ENCODE assay signal across 8 mouse cellular contexts in the genomic region with DNA sequence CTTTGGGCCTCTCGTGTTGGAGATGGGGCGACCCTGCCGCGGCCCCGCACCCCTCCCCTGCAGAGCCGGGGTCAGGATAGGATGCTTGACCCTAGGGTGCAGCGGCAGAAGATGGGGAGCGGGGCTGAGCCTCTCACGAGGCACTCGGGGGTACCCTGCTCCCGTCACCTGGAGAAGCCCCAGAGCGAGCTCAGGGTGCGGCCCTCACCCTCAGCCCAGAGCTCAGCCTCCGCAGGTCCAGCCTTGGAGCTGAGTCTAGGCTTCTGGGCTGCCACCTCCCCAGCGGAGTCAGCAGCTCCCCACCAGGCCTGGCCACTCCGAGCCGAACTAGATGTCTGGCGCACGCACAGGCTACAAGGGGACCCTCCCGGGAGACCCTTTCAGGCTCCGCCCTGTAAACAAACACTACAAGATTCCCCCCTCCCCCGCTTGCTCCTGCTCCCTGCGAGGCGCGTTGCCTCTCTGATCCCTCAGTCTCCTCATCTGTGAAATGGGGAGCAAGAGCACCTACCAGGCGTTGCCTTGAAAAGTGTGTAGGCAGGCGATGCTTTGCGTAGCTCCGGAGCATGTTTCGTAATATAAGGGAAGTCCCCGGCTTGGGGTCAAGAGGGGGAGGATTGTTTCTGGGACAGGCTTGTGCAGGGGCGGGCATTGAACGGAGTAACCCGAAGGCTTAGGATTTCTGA. TPM values are rescaled to one million over a fixed set of nuclear protein-coding genes. Genes with fewer than 3 reads are reported as not detected.
DNase-seq lines count a peak whose midpoint lies in the region; ATAC-seq lines count a peak whose summit lies in the region.

No protein-coding gene starts in this region.

- peak overlapping the region; percentile 79 for H3K9ac ChIP-seq in forebrain, embryonic 11.5 days (ENCODE audit: low read length)
- H3K9ac ChIP-seq in hindbrain, embryonic 13.5 days, result peak overlapping the region; percentile 85
- H3K9ac ChIP-seq in neural tube, embryonic 11.5 days (ENCODE audit: low read length), result peak overlapping the region; percentile 77

- H3K4me1 ChIP-seq in forebrain, embryonic 11.5 days (replicated peaks; ENCODE audit: control insufficient read depth, insufficient read depth, low read length), result peaks cover 10% of the 10 kb centered on the region; the same call in 1 of the 2 replicates
- H3K4me1 ChIP-seq in hindbrain, embryonic 13.5 days (replicated peaks), result peaks cover 38% of the 10 kb centered on the region
- H3K4me1 ChIP-seq in neural tube, embryonic 11.5 days (ENCODE audit: control insufficient read depth, insufficient read depth, low read length), result peaks cover 11% of the 10 kb centered on the region

- 0 out of 2 replicates have a peak overlapping the region, but pooled peaks have one; percentile 18 for H3K27ac ChIP-seq in forebrain, embryonic 11.5 days (ENCODE audit: low read depth, low read length)
- no peak overlapping the region for H3K27ac ChIP-seq in hindbrain, embryonic 13.5 days
- H3K27ac ChIP-seq in neural tube, embryonic 11.5 days (ENCODE audit: low read depth, low read length), result no peak overlapping the region

- peak; percentile 37 for DNase-seq in thymus, postnatal 0 days (ENCODE audit: low spot score)
- DNase-seq in thymus, postnatal 36 days, result no peak
- DNase-seq in brain, adult 2 months (ENCODE audit: low read depth, low spot score), result peak; percentile 71
- peak; percentile 74 for DNase-seq in forebrain, embryonic 11.5 days (ENCODE audit: low spot score)
- DNase-seq in lung, adult 18-20 months, result peak; percentile 79 to 81
- peak; percentile 49 for DNase-seq in neural tube, embryonic 11.5 days (ENCODE audit: low spot score)
- DNase-seq in urinary bladder, postnatal 14 days (ENCODE audit: low spot score), result no peak

- WGBS in forebrain, embryonic 11.5 days, result 7% methylated on average over 33 of the region's 34 CpGs
- 8% methylated on average over 34 of the region's 34 CpGs for WGBS in hindbrain, embryonic 13.5 days
- 7% methylated on average over 33 of the region's 34 CpGs for WGBS in neural tube, embryonic 11.5 days

- H3K36me3 ChIP-seq in forebrain, embryonic 11.5 days (ENCODE audit: control insufficient read depth, insufficient read depth, low read length), result no peaks in the 10 kb centered on the region
- H3K36me3 ChIP-seq in hindbrain, embryonic 13.5 days, result peaks cover 4% of the 10 kb centered on the region
- no peaks in the 10 kb centered on the region for H3K36me3 ChIP-seq in neural tube, embryonic 11.5 days (ENCODE audit: control insufficient read depth, insufficient read depth, low read length)

- H3K9me3 ChIP-seq in forebrain, embryonic 11.5 days (ENCODE audit: control insufficient read depth, low read length), result no peaks in the 10 kb centered on the region
- H3K9me3 ChIP-seq in hindbrain, embryonic 13.5 days, result no peaks in the 10 kb centered on the region
- H3K9me3 ChIP-seq in neural tube, embryonic 11.5 days (ENCODE audit: control insufficient read depth, low read length), result no peaks in the 10 kb centered on the region

- peak; percentile 34; the same call in 1 of the 2 replicates for ATAC-seq in forebrain, embryonic 11.5 days (replicated peaks; ENCODE audit: low FRiP score)
- peak; percentile 50 for ATAC-seq in hindbrain, embryonic 13.5 days (ENCODE audit: low FRiP score)
- 0 out of 2 replicates have a peak, but pooled peaks have one; percentile 32 for ATAC-seq in neural tube, embryonic 11.5 days (ENCODE audit: insufficient read depth, low FRiP score, low TSS enrichment)

- peak overlapping the region; percentile 88 for H3K4me2 ChIP-seq in forebrain, embryonic 11.5 days (ENCODE audit: low read depth, low read length, severe bottlenecking)
- peak overlapping the region; percentile 89 for H3K4me2 ChIP-seq in hindbrain, embryonic 13.5 days
- H3K4me2 ChIP-seq in neural tube, embryonic 11.5 days (ENCODE audit: low read depth), result peak overlapping the region; percentile 83

- H3K27me3 ChIP-seq in forebrain, embryonic 11.5 days (ENCODE audit: control insufficient read depth, insufficient read depth, low read length), result peaks cover 2% of the 10 kb centered on the region; the same call in 1 of the 2 replicates
- H3K27me3 ChIP-seq in hindbrain, embryonic 13.5 days, result peaks cover 19% of the 10 kb centered on the region; the same call in 1 of the 2 replicates
- H3K27me3 ChIP-seq in neural tube, embryonic 11.5 days (ENCODE audit: control insufficient read depth, insufficient read depth, low read length), result no peaks in the 10 kb centered on the region; the same call in 1 of the 2 replicates

- H3K4me3 ChIP-seq in forebrain, embryonic 11.5 days (ENCODE audit: low read depth, low read length), result peak overlapping the region; percentile 68
- H3K4me3 ChIP-seq in hindbrain, embryonic 13.5 days, result peak overlapping the region; percentile 76
- H3K4me3 ChIP-seq in neural tube, embryonic 11.5 days (ENCODE audit: low read depth, low read length), result peak overlapping the region; percentile 71

RNA-seq across cellular contexts. Expression of a gene that starts 7.9 kb away (rescaled TPM):
- 5.5 and 5.7 TPM in 2 replicates for polyA plus RNA-seq in thymus, postnatal 0 days (2015; fragmentation: Nextera tagmentation; extraction: Ambion mirVana)
- 4.7 and 5.1 TPM in 2 replicates for polyA plus RNA-seq in forebrain, embryonic 11.5 days (2014; fragmentation: Nextera tagmentation; extraction: Ambion mirVana)
- 13.1 and 13.5 TPM in 2 replicates for polyA plus RNA-seq in hindbrain, embryonic 13.5 days (2015; fragmentation: Nextera tagmentation; extraction: Ambion mirVana)
- polyA plus RNA-seq in neural tube, embryonic 11.5 days (2014; fragmentation: Nextera tagmentation; extraction: Ambion mirVana), result 4.8 and 5.1 TPM in 2 replicates

RNA-seq across cellular contexts. Expression of a gene that starts 14.2 kb away (rescaled TPM):
- polyA plus RNA-seq in thymus, postnatal 0 days (2015; fragmentation: Nextera tagmentation; extraction: Ambion mirVana), result 2.0 and 2.4 TPM in 2 replicates
- polyA plus RNA-seq in forebrain, embryonic 11.5 days (2014; fragmentation: Nextera tagmentation; extraction: Ambion mirVana), result 18.9 and 20.6 TPM in 2 replicates
- polyA plus RNA-seq in hindbrain, embryonic 13.5 days (2015; fragmentation: Nextera tagmentation; extraction: Ambion mirVana), result 68.9 and 71.5 TPM in 2 replicates
- polyA plus RNA-seq in neural tube, embryonic 11.5 days (2014; fragmentation: Nextera tagmentation; extraction: Ambion mirVana), result 33.0 and 33.8 TPM in 2 replicates

RNA-seq across cellular contexts. Expression of a gene that starts 20.5 kb away (rescaled TPM):
- polyA plus RNA-seq in thymus, postnatal 0 days (2015; fragmentation: Nextera tagmentation; extraction: Ambion mirVana), result 24.3 and 25.3 TPM in 2 replicates
- polyA plus RNA-seq in forebrain, embryonic 11.5 days (2014; fragmentation: Nextera tagmentation; extraction: Ambion mirVana), result 15.4 and 16.7 TPM in 2 replicates
- 22.8 and 23.4 TPM in 2 replicates for polyA plus RNA-seq in hindbrain, embryonic 13.5 days (2015; fragmentation: Nextera tagmentation; extraction: Ambion mirVana)
- 20.9 and 21.8 TPM in 2 replicates for polyA plus RNA-seq in neural tube, embryonic 11.5 days (2014; fragmentation: Nextera tagmentation; extraction: Ambion mirVana)

RNA-seq across cellular contexts. Expression of a gene that starts 31.9 kb away (rescaled TPM):
- polyA plus RNA-seq in thymus, postnatal 0 days (2015; fragmentation: Nextera tagmentation; extraction: Ambion mirVana), result 0.08 TPM in 1 of 2 replicates, not detected in the other
- polyA plus RNA-seq in forebrain, embryonic 11.5 days (2014; fragmentation: Nextera tagmentation; extraction: Ambion mirVana), result 0.35 TPM in 1 of 2 replicates, not detected in the other
- 0.53 and 0.56 TPM in 2 replicates for polyA plus RNA-seq in hindbrain, embryonic 13.5 days (2015; fragmentation: Nextera tagmentation; extraction: Ambion mirVana)
- 0.25 and 0.58 TPM in 2 replicates for polyA plus RNA-seq in neural tube, embryonic 11.5 days (2014; fragmentation: Nextera tagmentation; extraction: Ambion mirVana)

RNA-seq across cellular contexts. Expression of a gene that starts 32.8 kb away (rescaled TPM):
- polyA plus RNA-seq in thymus, postnatal 0 days (2015; fragmentation: Nextera tagmentation; extraction: Ambion mirVana), result 0.28 and 0.31 TPM in 2 replicates
- 1.8 and 2.3 TPM in 2 replicates for polyA plus RNA-seq in forebrain, embryonic 11.5 days (2014; fragmentation: Nextera tagmentation; extraction: Ambion mirVana)
- 9.0 and 9.6 TPM in 2 replicates for polyA plus RNA-seq in hindbrain, embryonic 13.5 days (2015; fragmentation: Nextera tagmentation; extraction: Ambion mirVana)
- polyA plus RNA-seq in neural tube, embryonic 11.5 days (2014; fragmentation: Nextera tagmentation; extraction: Ambion mirVana), result 2.6 and 3.6 TPM in 2 replicates

Comparison
In these comparisons a context has a peak if more than half of its experiments do, and no peak if none do; other contexts are left out.
1. DNase-seq: peak in thymus, postnatal 0 days (single experiment), brain, adult 2 months (single experiment), forebrain, embryonic 11.5 days (single experiment), lung, adult 18-20 months (2 of 2) and neural tube, embryonic 11.5 days (single experiment); none in thymus, postnatal 36 days (0 of 2) and urinary bladder, postnatal 14 days (single experiment).
2. Peak in every context shown above with its lines, with median percentiles within 50 percentile points of each other: ATAC-seq, H3K4me2 ChIP-seq, H3K4me3 ChIP-seq and H3K9ac ChIP-seq.